Mouse (Mus musculus) liver, postnatal 0 days (tissue): ENCODE measurements around the gene Slc25a38.

ENCODE experiments used
- CTCF ChIP-seq: sonication (generic); IDR thresholded peaks from 2 replicates; pipeline ENCODE4 v1.5.1; 2016; ENCODE audit warnings: antibody characterized with exemption, low read depth
- EP300 ChIP-seq: IDR thresholded peaks from 2 replicates; pipeline ENCODE4 v1.6.1; 2016; ENCODE audit warnings: antibody characterized with exemption, low read depth, mild to moderate bottlenecking

DNA sequence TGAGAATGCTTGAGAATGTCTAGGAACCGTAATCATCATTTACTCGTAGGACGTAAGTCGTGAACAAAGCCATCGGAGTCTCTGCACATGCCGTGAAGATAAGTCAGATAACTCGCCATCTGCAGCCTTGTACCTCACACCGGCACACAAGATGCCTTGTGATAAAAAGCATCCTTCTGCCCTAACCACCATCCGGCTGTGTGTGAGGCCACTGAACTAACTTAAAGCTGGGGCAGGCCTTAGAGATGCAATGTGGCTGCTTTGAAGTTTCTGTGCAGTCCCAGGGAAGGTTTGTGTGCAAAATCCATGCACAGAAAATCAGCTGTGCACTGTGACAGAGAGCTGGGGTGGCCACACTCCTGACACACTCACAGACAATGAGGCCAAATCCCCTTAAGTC lies 25.8 kb upstream of the Slc25a38 start:
- TF ChIP-seq CTCF (no peak), EP300 (no peak)
